Mouse (Mus musculus): ENCODE results near the gene Tmem150a.
A peak's percentile ranks its signal among the peaks of the same experiment; 100 is the strongest.

The Tmem150a gene

GRCm38 (mm10) chr6:72374206-72374605, 19.0 kb downstream of the Tmem150a start:
- DNase-seq (ENCODE audit: low read depth), result no peak

- no peak for DNase-seq (ENCODE audit: low read depth)
Observed at GRCm38 (mm10) chr6:72374820-72375563, 19.7 kb downstream of the Tmem150a start.

- DNase-seq (ENCODE audit: low read depth), result no peak
Observed at GRCm38 (mm10) chr6:72378510-72379234, 23.4 kb downstream of the Tmem150a start.

GRCm38 (mm10) chr6:72379377-72380130, 24.3 kb downstream of the Tmem150a start:
- no peak for DNase-seq (ENCODE audit: low read depth)

GRCm38 (mm10) chr6:72380131-72380770, 25.0 kb downstream of the Tmem150a start, which contains the start of gene Vamp5:
TSS of gene Vamp5 (minus strand) at chr6:72380468.
- DNase-seq (ENCODE audit: low read depth), result peak; percentile 77

GRCm38 (mm10) chr6:72382494-72382893, 27.2 kb downstream of the Tmem150a start:
- DNase-seq (ENCODE audit: low read depth), result no peak

GRCm38 (mm10) chr6:72383142-72383820, 28.0 kb downstream of the Tmem150a start:
- no peak for DNase-seq (ENCODE audit: low read depth)

GRCm38 (mm10) chr6:72383952-72384351, 28.7 kb downstream of the Tmem150a start:
- DNase-seq (ENCODE audit: low read depth), result no peak

GRCm38 (mm10) chr6:72385258-72385657, 30.0 kb downstream of the Tmem150a start:
- no peak for DNase-seq (ENCODE audit: low read depth)

- no peak for DNase-seq (ENCODE audit: low read depth)
Observed at GRCm38 (mm10) chr6:72386561-72386960, 31.3 kb downstream of the Tmem150a start.

GRCm38 (mm10) chr6:72387816-72388215, 32.6 kb downstream of the Tmem150a start:
- no peak for DNase-seq (ENCODE audit: low read depth)

GRCm38 (mm10) chr6:72388266-72388665, 33.0 kb downstream of the Tmem150a start:
- no peak for DNase-seq (ENCODE audit: low read depth)

GRCm38 (mm10) chr6:72388791-72389329, 33.6 kb downstream of the Tmem150a start:
- no peak for DNase-seq (ENCODE audit: low read depth)

GRCm38 (mm10) chr6:72389471-72389940, 34.3 kb downstream of the Tmem150a start:
- DNase-seq (ENCODE audit: low read depth), result peak; percentile 89

- DNase-seq (ENCODE audit: low read depth), result peak; percentile 51
Observed at GRCm38 (mm10) chr6:72389941-72390771, 34.9 kb downstream of the Tmem150a start, which contains the start of gene Vamp8. TSS of gene Vamp8 (minus strand) at chr6:72390703.

GRCm38 (mm10) chr6:72390795-72391521, 35.7 kb downstream of the Tmem150a start:
- DNase-seq (ENCODE audit: low read depth), result peak; percentile 58

GRCm38 (mm10) chr6:72392341-72392740, 37.1 kb downstream of the Tmem150a start:
- no peak for DNase-seq (ENCODE audit: low read depth)

- DNase-seq (ENCODE audit: low read depth), result no peak
Observed at GRCm38 (mm10) chr6:72396837-72397251, 41.6 kb downstream of the Tmem150a start.

- no peak for DNase-seq (ENCODE audit: low read depth)
Observed at GRCm38 (mm10) chr6:72399967-72400366, 44.7 kb downstream of the Tmem150a start.
